In the genomic region with DNA sequence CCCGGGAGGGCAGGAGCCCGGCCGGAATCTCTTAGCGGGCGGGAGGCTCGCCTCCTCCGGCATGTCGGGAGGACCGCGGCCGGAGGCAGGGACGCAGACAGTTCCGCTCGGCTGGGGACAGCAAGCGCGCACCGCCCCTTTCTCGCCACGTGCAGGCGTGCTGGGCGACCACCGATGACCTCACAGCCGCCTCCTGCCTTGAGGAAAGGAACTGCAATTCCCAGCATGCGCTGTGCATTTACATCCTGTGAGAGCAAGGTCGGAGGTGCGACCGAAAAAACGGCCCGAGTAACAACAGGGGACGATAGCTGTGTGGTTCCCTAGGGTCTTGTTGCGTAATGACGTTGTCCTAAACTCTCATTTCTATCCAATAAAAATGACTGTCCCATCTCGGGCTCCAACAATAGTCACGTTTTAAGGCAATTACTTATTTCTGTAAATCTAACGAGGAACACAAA, we compare ENCODE assay signal across 8 mouse cellular contexts. TPM values are rescaled to one million over a fixed set of nuclear protein-coding genes. Genes with fewer than 3 reads are reported as not detected.
A peak's percentile ranks its signal among the peaks of the same experiment; 100 is the strongest.
DNase-seq lines count a peak whose midpoint lies in the region; ATAC-seq and TF ChIP-seq lines count a peak whose summit lies in the region.

Gene Dhx33 (minus strand): TSS at position 122 of the 458 bp plus-strand sequence.

- peak within 1 kb of the TSS; percentile 74 for H3K9ac ChIP-seq in forebrain, embryonic 12.5 days
- peak within 1 kb of the TSS; percentile 71 for H3K9ac ChIP-seq in heart, postnatal 0 days (replicated peaks; ENCODE audit: low read depth, low read length)
- peak within 1 kb of the TSS; percentile 85 for H3K9ac ChIP-seq in liver, embryonic 16.5 days (ENCODE audit: low read depth, low read length)
- peak within 1 kb of the TSS; percentile 81 for H3K9ac ChIP-seq in neural tube, embryonic 13.5 days

- TF ChIP-seq POLR2A in testis, adult 2 months (IDR thresholded peaks at IDR 0.05; ENCODE audit: control insufficient read depth, low read depth, low read length): peak; percentile 75

- H3K9me3 ChIP-seq in E14TG2a.4 (ENCODE audit: low read length): no peaks in the 10 kb centered on the region
- no peaks in the 10 kb centered on the region for H3K9me3 ChIP-seq in forebrain, embryonic 12.5 days
- H3K9me3 ChIP-seq in heart, postnatal 0 days (replicated peaks; ENCODE audit: control insufficient read depth, low read length): no peaks in the 10 kb centered on the region
- no peaks in the 10 kb centered on the region for H3K9me3 ChIP-seq in liver, embryonic 16.5 days (replicated peaks; ENCODE audit: control insufficient read depth, low read length)
- no peaks in the 10 kb centered on the region for H3K9me3 ChIP-seq in neural tube, embryonic 13.5 days

- H3K36me3 ChIP-seq in E14TG2a.4 (ENCODE audit: insufficient read depth, low read length): peaks cover 55% of the 10 kb centered on the region
- peaks cover 25% of the 10 kb centered on the region for H3K36me3 ChIP-seq in forebrain, embryonic 12.5 days (replicated peaks)
- peaks cover 16% of the 10 kb centered on the region for H3K36me3 ChIP-seq in heart, postnatal 0 days (replicated peaks; ENCODE audit: control insufficient read depth, insufficient read depth, low read length)
- H3K36me3 ChIP-seq in liver, embryonic 16.5 days (ENCODE audit: control insufficient read depth, insufficient read depth): peaks cover 12% of the 10 kb centered on the region
- peaks cover 37% of the 10 kb centered on the region for H3K36me3 ChIP-seq in neural tube, embryonic 13.5 days
- peaks cover under 1% of the 10 kb centered on the region; the same call in 1 of the 2 replicates for H3K36me3 ChIP-seq in testis, adult 2 months (ENCODE audit: control insufficient read depth, insufficient read depth, low read length)

- H3K27ac ChIP-seq in forebrain, embryonic 12.5 days: peak within 1 kb of the TSS; percentile 66
- H3K27ac ChIP-seq in heart, postnatal 0 days (ENCODE audit: low read depth): peak within 1 kb of the TSS; percentile 88
- H3K27ac ChIP-seq in liver, embryonic 16.5 days (ENCODE audit: low read length): peak within 1 kb of the TSS; percentile 85
- peak within 1 kb of the TSS; percentile 83 for H3K27ac ChIP-seq in neural tube, embryonic 13.5 days (replicated peaks)
- peak within 1 kb of the TSS; percentile 79 for H3K27ac ChIP-seq in testis, adult 2 months (ENCODE audit: control insufficient read depth, insufficient read depth, low read depth, low read length)

- under 1% methylated on average over 34 of the region's 35 CpGs for WGBS in forebrain, embryonic 12.5 days
- WGBS in heart, postnatal 0 days: under 1% methylated on average over 33 of the region's 35 CpGs
- under 1% methylated on average over 35 of the region's 35 CpGs for WGBS in liver, embryonic 16.5 days (ENCODE audit: insufficient replicate concordance)
- WGBS in neural tube, embryonic 13.5 days: under 1% methylated on average over 34 of the region's 35 CpGs

- no peak for TF ChIP-seq CTCF in E14TG2a.4 (conservative IDR thresholded peaks at IDR 0.05; ENCODE audit: low read length)
- TF ChIP-seq CTCF in heart, postnatal 0 days (IDR thresholded peaks at IDR 0.05; ENCODE audit: low read depth): peak; percentile 31
- TF ChIP-seq CTCF in testis, adult 2 months (IDR thresholded peaks at IDR 0.05; ENCODE audit: control insufficient read depth, insufficient read depth, insufficient replicate concordance, low read depth, low read length): peak; percentile 22; the same call in 1 of the 2 replicates

- ATAC-seq in forebrain, embryonic 12.5 days (ENCODE audit: low FRiP score): peak; percentile 97
- peak; percentile 98 for ATAC-seq in heart, postnatal 0 days (ENCODE audit: insufficient read depth, low read depth)
- peak; percentile 94 for ATAC-seq in liver, embryonic 16.5 days (ENCODE audit: low read depth)
- peak; percentile 99 for ATAC-seq in neural tube, embryonic 13.5 days (ENCODE audit: low read depth)

- peak within 1 kb of the TSS; percentile 100 for H3K4me3 ChIP-seq in E14TG2a.4 (replicated peaks; ENCODE audit: low read length)
- H3K4me3 ChIP-seq in forebrain, embryonic 12.5 days (replicated peaks): peak within 1 kb of the TSS; percentile 88
- H3K4me3 ChIP-seq in heart, postnatal 0 days (ENCODE audit: low read depth, low read length): peak within 1 kb of the TSS; percentile 98
- H3K4me3 ChIP-seq in liver, embryonic 16.5 days (ENCODE audit: low read depth, low read length): peak within 1 kb of the TSS; percentile 97
- H3K4me3 ChIP-seq in neural tube, embryonic 13.5 days: peak within 1 kb of the TSS; percentile 88
- peak within 1 kb of the TSS; percentile 97 for H3K4me3 ChIP-seq in testis, adult 2 months (ENCODE audit: control insufficient read depth, low read depth, low read length)

- H3K4me2 ChIP-seq in forebrain, embryonic 12.5 days: peak within 1 kb of the TSS; percentile 83
- H3K4me2 ChIP-seq in heart, postnatal 0 days (ENCODE audit: low read depth, low read length): peak within 1 kb of the TSS; percentile 98
- peak within 1 kb of the TSS; percentile 94 for H3K4me2 ChIP-seq in liver, embryonic 16.5 days (ENCODE audit: low read depth, low read length)
- H3K4me2 ChIP-seq in neural tube, embryonic 13.5 days: peak within 1 kb of the TSS; percentile 92

- peak; percentile 96 for DNase-seq in c-Kit-positive CD71-positive TER-119-positive erythroid progenitor cells, embryonic 14.5 days (ENCODE audit: low spot score)
- DNase-seq in heart, postnatal 0 days (ENCODE audit: low spot score): peak; percentile 97
- peak; percentile 98 to 99 for DNase-seq in kidney, postnatal 4 days

- no peaks in the 10 kb centered on the region for H3K27me3 ChIP-seq in E14TG2a.4 (ENCODE audit: insufficient read depth, low read length)
- H3K27me3 ChIP-seq in forebrain, embryonic 12.5 days: no peaks in the 10 kb centered on the region
- no peaks in the 10 kb centered on the region for H3K27me3 ChIP-seq in heart, postnatal 0 days (ENCODE audit: control insufficient read depth, insufficient read depth, low read length)
- no peaks in the 10 kb centered on the region for H3K27me3 ChIP-seq in liver, embryonic 16.5 days (ENCODE audit: control insufficient read depth, insufficient read depth, low read depth, low read length)
- H3K27me3 ChIP-seq in neural tube, embryonic 13.5 days: no peaks in the 10 kb centered on the region
- H3K27me3 ChIP-seq in testis, adult 2 months (ENCODE audit: control insufficient read depth, insufficient read depth, low read length): no peaks in the 10 kb centered on the region

- H3K4me1 ChIP-seq in E14TG2a.4 (replicated peaks; ENCODE audit: low read depth, low read length): peaks cover 31% of the 10 kb centered on the region
- peaks cover 16% of the 10 kb centered on the region for H3K4me1 ChIP-seq in forebrain, embryonic 12.5 days
- H3K4me1 ChIP-seq in heart, postnatal 0 days (ENCODE audit: control insufficient read depth, insufficient read depth): peaks cover 14% of the 10 kb centered on the region
- H3K4me1 ChIP-seq in liver, embryonic 16.5 days (ENCODE audit: control insufficient read depth, low read depth, low read length): peaks cover 16% of the 10 kb centered on the region
- peaks cover 21% of the 10 kb centered on the region for H3K4me1 ChIP-seq in neural tube, embryonic 13.5 days (replicated peaks)
- peaks cover 10% of the 10 kb centered on the region for H3K4me1 ChIP-seq in testis, adult 2 months (ENCODE audit: control insufficient read depth, insufficient read depth, low read length)

- TF ChIP-seq EP300 in heart, postnatal 0 days (IDR thresholded peaks at IDR 0.05; ENCODE audit: low read depth): no peak

RNA-seq across cellular contexts. Expression of gene Dhx33, which starts in this region (rescaled TPM):
- polyA plus RNA-seq in forebrain, embryonic 12.5 days (2016; fragmentation: Nextera tagmentation; extraction: Ambion mirVana): 20.9 and 22.3 TPM in 2 replicates
- total RNA-seq in heart, postnatal 0 days (2014; rRNA removed; ENCODE audit: low replicate concordance): 19.6 and 20.6 TPM in 2 replicates
- 5.8 and 6.3 TPM in 2 replicates for polyA plus RNA-seq in heart, postnatal 0 days (2015; fragmentation: Nextera tagmentation; extraction: Ambion mirVana)
- polyA plus RNA-seq in liver, embryonic 16.5 days (2015; fragmentation: Nextera tagmentation; extraction: Ambion mirVana): 5.4 and 7.1 TPM in 2 replicates
- polyA plus RNA-seq in neural tube, embryonic 13.5 days (2015; fragmentation: Nextera tagmentation; extraction: Ambion mirVana): 14.0 and 15.2 TPM in 2 replicates
- polyA plus RNA-seq in testis, adult 2 months (2012; rRNA removed): 13.8 and 16.1 TPM in 2 replicates

Comparison
In these comparisons a context has a peak if more than half of its experiments do, and no peak if none do; other contexts are left out.
1. Peak in every context shown above with its lines: DNase-seq, ATAC-seq, H3K4me3 ChIP-seq and H3K27ac ChIP-seq.